Mouse (Mus musculus) kidney, embryonic 15.5 days (tissue): ENCODE measurements at regions not wholly inside any gene's neighbourhood (a gene's known extent, or its start where the extent isn't known, plus 50 kb on each side); places are given as distances from the start of the nearest gene placed in this dataset.

Experiments
- ATAC-seq: fragments of 200-750 bp; cut with Nextera tagmentation; replicated peaks from 2 replicates; pipeline ENCODE4 v1.8.0; 2017; ENCODE audit warnings: moderate TSS enrichment; ENCODE audit not compliant: low FRiP score
- H3K27ac ChIP-seq: fragments of 300-500 bp; sonication (generic); 2 replicates; pipeline ENCODE4 v1.5.1; 2015; ENCODE audit warnings: mild to moderate bottlenecking, inconsistent platforms
- H3K27me3 ChIP-seq: fragments of 300-500 bp; sonication (generic); 2 replicates; pipeline ENCODE4 v1.6.1; 2015; ENCODE audit warnings: inconsistent platforms
- H3K36me3 ChIP-seq: fragments of 300-500 bp; sonication (generic); 2 replicates; pipeline ENCODE4 v1.6.1; 2015; ENCODE audit warnings: inconsistent platforms
- H3K4me1 ChIP-seq: fragments of 300-500 bp; sonication (generic); 2 replicates; pipeline ENCODE4 v1.6.1; 2015; ENCODE audit warnings: inconsistent platforms
- H3K4me2 ChIP-seq: fragments of 300-500 bp; sonication (generic); 2 replicates; pipeline ENCODE4 v1.6.1; 2015; ENCODE audit warnings: moderate library complexity, mild to moderate bottlenecking, inconsistent platforms
- H3K4me3 ChIP-seq: fragments of 300-500 bp; sonication (generic); replicated peaks from 2 replicates; pipeline ENCODE4 v1.5.1; 2015; ENCODE audit warnings: mild to moderate bottlenecking, inconsistent platforms
- H3K9ac ChIP-seq: fragments of 300-500 bp; sonication (generic); 2 replicates; pipeline ENCODE4 v1.6.1; 2015; ENCODE audit warnings: mild to moderate bottlenecking, inconsistent platforms
- H3K9me3 ChIP-seq: fragments of 300-500 bp; sonication (generic); replicated peaks from 2 replicates; pipeline ENCODE4 v1.6.1; 2016; ENCODE audit warnings: inconsistent platforms
- WGBS: fragments of 180-500 bp; shearing (Covaris S2); methylation state at CpG from one replicate; pipeline ENCODE4 v1.1.7; 2015; ENCODE audit warnings: mixed read lengths; 5-methylcytosine and 5-hydroxymethylcytosine counted together

DNA sequence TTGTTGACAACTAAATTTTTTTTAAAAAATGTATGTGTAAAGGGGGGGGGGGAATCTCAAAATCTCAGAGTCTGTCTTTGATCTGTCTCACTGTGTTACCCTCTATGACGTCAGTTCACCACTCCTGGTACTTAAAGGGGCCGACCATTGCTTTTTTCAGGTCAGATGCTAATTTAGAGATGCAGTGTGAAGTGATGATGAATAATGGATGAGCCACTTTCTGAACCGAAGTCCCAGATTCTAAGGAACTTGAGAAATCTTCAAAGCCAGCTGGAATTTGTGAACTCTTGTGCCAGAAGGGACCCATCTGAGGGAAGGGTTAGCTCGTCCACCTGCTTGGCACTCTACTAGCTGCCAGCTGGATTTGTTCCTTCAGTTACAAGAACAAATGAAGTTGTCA lies 271.1 kb upstream of the Nectin3 start:
- WGBS: 56% methylated on average over 4 of the region's 4 CpGs
- no peak overlapping the region for H3K4me2 ChIP-seq
- ATAC-seq: no peak
- H3K4me3 ChIP-seq: no peak overlapping the region
- no peaks in the 10 kb centered on the region for H3K4me1 ChIP-seq
- no peaks in the 10 kb centered on the region for H3K36me3 ChIP-seq
- H3K9ac ChIP-seq: no peak overlapping the region
- H3K9me3 ChIP-seq: no peaks in the 10 kb centered on the region
- no peak overlapping the region for H3K27ac ChIP-seq
- no peaks in the 10 kb centered on the region for H3K27me3 ChIP-seq

DNA sequence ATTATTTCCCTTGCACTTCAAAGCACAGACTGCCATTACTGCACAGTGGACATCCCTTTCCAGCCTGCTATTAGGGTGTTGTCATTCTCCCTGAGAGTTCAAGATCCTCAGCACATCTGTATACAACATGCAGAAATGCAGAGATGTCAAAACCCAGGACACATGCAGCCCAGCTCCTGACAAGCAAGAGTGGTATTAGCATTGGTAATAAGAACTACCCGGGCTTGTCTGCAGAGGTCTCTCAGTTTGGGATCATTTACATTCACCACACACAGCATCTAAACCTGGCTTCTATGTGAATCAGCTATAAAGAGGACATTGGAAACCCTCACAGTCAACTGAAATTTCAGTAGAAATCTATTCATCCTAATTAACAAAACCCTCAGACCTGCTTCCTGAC lies 270.1 kb upstream of the Nectin3 start:
- Histone ChIP-seq H3K27ac (no peak overlapping the region), H3K4me3 (no peak overlapping the region), H3K4me2 (no peak overlapping the region), H3K4me1 (no peaks in the 10 kb centered on the region), H3K27me3 (no peaks in the 10 kb centered on the region), H3K9ac (no peak overlapping the region), H3K9me3 (no peaks in the 10 kb centered on the region), H3K36me3 (no peaks in the 10 kb centered on the region)
- WGBS: 58% methylated on average over 1 of the region's 1 CpGs
- peak; percentile 60 for ATAC-seq

DNA sequence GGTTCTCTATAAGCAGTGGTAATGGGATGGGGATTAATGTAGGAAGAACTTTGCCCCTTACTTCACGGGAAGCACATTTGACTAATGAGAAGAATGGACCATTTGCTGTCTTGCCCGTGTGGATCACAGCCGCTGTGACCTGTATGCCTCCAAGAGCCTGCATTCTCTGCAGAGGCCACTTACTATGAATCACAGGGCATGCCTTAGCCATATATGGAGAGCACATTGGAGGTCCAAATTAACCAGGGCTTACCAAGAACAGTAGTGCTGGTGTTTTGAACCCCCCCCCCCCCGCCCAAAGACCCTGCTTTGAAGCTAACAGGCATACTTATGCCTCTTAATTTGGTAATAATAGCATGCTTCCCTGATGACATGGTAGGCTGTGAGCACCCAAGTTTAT lies 236.8 kb upstream of the Nectin3 start:
- no peaks in the 10 kb centered on the region for H3K9me3 ChIP-seq
- H3K9ac ChIP-seq: no peak overlapping the region
- no peak overlapping the region for H3K27ac ChIP-seq
- no peak overlapping the region for H3K4me3 ChIP-seq
- H3K36me3 ChIP-seq: no peaks in the 10 kb centered on the region
- 80% methylated on average over 4 of the region's 4 CpGs for WGBS
- H3K4me1 ChIP-seq: no peaks in the 10 kb centered on the region
- no peaks in the 10 kb centered on the region for H3K27me3 ChIP-seq
- H3K4me2 ChIP-seq: no peak overlapping the region
- ATAC-seq: no peak

DNA sequence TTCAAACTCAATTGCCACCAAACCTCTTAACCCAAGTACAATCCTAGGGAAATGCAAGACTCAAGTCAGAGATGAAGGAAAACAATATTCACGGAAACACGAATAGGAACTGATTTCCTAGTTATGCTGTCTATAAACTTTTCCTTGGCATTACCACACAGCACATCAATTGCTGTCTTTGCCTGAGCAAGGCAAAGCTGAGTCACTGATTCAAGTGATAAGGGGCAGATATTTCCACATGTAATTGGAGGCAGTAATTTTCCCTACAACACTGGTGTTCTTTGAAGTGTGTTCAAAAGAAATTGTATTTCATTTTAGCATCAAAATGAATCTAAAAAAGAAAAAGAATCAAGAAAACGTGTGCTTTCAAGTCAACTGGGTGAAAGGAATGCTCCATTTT lies 230.1 kb upstream of the Nectin3 start:
- no peaks in the 10 kb centered on the region for H3K36me3 ChIP-seq
- H3K27ac ChIP-seq: no peak overlapping the region
- no peak for ATAC-seq
- H3K4me3 ChIP-seq: no peak overlapping the region
- H3K27me3 ChIP-seq: no peaks in the 10 kb centered on the region
- H3K9ac ChIP-seq: no peak overlapping the region
- H3K4me1 ChIP-seq: no peaks in the 10 kb centered on the region
- no peaks in the 10 kb centered on the region for H3K9me3 ChIP-seq
- 66% methylated on average over 3 of the region's 3 CpGs for WGBS
- H3K4me2 ChIP-seq: no peak overlapping the region

DNA sequence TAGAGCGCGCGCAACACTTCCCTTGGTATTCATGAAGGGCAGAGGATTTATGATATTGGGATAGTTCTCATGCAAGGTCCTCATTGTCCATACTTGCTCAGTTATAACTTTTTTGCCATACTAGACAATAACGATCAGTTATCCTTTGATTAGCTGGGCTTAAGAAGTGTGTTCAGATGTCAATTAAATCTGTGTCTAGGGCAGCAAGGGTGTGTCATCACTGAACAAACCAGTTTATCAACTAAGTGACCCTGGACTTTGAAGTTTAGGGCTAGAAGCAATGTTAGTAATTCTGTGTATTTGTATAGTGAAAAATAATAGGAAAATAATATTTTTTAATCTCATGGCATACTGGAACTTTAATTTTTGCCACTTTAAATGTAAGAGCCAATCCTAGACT lies 225.3 kb upstream of the Nectin3 start:
- no peak overlapping the region for H3K4me3 ChIP-seq
- H3K27ac ChIP-seq: no peak overlapping the region
- 89% methylated on average over 4 of the region's 4 CpGs for WGBS
- H3K36me3 ChIP-seq: no peaks in the 10 kb centered on the region
- ATAC-seq: no peak
- no peaks in the 10 kb centered on the region for H3K4me1 ChIP-seq
- H3K27me3 ChIP-seq: no peaks in the 10 kb centered on the region
- no peak overlapping the region for H3K4me2 ChIP-seq
- H3K9ac ChIP-seq: no peak overlapping the region
- H3K9me3 ChIP-seq: no peaks in the 10 kb centered on the region

DNA sequence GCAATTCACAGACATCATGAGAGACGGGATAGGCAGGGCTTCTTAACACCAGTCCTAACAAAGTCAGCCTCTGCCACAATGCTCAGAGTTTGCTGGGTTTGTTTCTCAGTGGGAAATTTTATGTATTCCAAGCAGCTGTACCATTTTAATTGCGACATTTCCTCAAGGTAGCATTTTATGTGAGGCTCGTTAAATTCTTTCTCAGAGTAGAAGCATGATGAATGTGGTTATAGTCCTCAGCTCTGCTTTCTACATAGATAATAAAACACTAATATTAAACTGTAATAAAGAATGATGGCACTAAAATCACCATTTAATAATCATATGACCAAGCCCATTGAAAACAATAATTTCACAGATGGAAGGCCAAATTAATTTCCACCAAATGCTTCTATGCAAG lies 181.5 kb upstream of the Nectin3 start:
- Histone ChIP-seq H3K27me3 (no peaks in the 10 kb centered on the region), H3K36me3 (no peaks in the 10 kb centered on the region), H3K4me2 (no peak overlapping the region), H3K9ac (no peak overlapping the region), H3K27ac (no peak overlapping the region), H3K9me3 (no peaks in the 10 kb centered on the region), H3K4me1 (no peaks in the 10 kb centered on the region), H3K4me3 (no peak overlapping the region)
- ATAC-seq: no peak
- WGBS: 74% methylated on average over 3 of the region's 3 CpGs

DNA sequence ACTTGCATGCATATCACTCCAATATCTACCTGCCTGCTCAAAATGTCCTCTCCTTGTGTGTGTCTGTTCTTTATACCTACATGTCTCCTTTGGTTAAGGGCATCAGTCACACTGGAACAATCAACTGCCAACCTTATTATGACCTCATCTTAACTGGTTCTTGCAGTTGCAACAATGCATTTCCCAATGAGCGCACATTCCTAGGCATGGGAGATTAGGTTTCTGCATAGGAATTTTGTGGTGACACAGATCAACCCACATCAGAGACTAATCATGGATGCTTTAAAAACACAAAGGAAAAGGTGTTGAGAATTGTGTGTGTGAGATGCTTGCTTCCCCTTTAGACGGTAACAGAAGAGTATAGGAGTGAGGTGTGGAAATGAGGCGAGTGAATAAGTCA lies 171.3 kb upstream of the Nectin3 start:
- ATAC-seq: peak; percentile 29; the same call in 1 of the 2 replicates
- no peaks in the 10 kb centered on the region for H3K27me3 ChIP-seq
- H3K9ac ChIP-seq: no peak overlapping the region
- no peaks in the 10 kb centered on the region for H3K36me3 ChIP-seq
- no peak overlapping the region for H3K4me2 ChIP-seq
- no peaks in the 10 kb centered on the region for H3K9me3 ChIP-seq
- WGBS: 78% methylated on average over 3 of the region's 3 CpGs
- H3K4me1 ChIP-seq: 0 out of 2 replicates have a peak, but pooled peaks cover 3% of the 10 kb centered on the region
- no peak overlapping the region for H3K4me3 ChIP-seq
- no peak overlapping the region for H3K27ac ChIP-seq

DNA sequence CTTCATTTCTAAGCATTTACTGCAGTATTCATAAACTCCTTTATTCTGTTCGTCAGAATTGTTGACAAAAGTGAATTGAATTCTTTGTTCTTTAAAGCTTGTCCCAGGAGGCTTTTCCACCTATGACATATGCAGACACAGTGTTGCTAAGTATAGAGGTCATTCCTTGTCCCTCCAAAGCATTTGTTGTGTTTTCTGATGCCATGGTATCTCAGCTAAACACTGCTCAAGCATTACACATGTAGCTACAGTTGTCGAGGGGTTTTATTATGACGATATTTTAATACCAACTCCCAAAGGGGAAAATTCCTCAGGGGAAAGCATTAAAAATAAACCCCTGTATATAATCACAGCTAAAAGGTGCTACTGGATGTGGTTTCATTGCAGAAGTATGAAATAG lies 167.2 kb upstream of the Nectin3 start:
- no peak overlapping the region for H3K4me2 ChIP-seq
- no peaks in the 10 kb centered on the region for H3K9me3 ChIP-seq
- H3K4me3 ChIP-seq: no peak overlapping the region
- H3K36me3 ChIP-seq: no peaks in the 10 kb centered on the region
- WGBS: 75% methylated on average over 3 of the region's 3 CpGs
- H3K27ac ChIP-seq: no peak overlapping the region
- H3K4me1 ChIP-seq: 0 out of 2 replicates have a peak, but pooled peaks cover 2% of the 10 kb centered on the region
- no peak overlapping the region for H3K9ac ChIP-seq
- no peak for ATAC-seq
- H3K27me3 ChIP-seq: no peaks in the 10 kb centered on the region

DNA sequence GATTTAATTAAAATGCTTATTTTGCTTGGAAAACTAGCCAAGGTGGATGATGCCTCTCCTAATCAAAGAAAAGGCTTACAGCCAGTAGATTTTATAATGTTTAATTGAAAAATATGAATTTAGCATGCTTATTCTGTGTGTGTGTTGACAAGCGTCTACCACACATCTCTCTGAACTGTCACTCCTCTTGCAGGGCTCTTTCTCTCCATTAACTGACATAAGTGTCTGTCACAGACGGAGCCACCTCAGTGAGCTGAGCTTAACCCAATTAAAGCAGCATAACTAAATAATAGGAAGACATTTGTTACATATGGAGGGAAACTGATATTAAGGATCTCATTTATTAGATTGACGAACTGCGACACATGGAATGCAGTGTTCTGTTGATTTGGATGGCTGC lies 164.7 kb upstream of the Nectin3 start:
- no peaks in the 10 kb centered on the region for H3K36me3 ChIP-seq
- no peaks in the 10 kb centered on the region for H3K27me3 ChIP-seq
- WGBS: 86% methylated on average over 4 of the region's 4 CpGs

DNA sequence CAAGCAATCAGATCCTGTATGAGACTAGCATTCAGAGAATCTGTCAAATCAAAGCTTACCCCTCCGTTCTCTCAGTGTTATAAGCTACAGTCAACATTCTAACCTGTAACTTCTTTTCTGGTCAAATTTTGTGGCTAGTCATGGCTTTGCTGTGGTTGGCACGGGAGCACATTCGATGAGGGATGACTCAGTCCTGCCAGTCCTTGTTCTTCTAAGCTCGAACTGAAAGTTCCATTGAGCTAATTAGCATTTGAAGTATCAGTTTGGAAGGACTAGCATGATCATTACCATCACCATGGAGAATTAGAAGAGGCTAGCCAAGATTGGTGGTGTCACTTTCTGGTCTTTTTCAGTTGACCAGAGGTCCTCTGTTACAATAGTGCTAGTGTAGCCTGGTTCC lies 156.7 kb upstream of the Nectin3 start:
- H3K36me3 ChIP-seq: no peaks in the 10 kb centered on the region
- no peak overlapping the region for H3K27ac ChIP-seq
- H3K27me3 ChIP-seq: no peaks in the 10 kb centered on the region
- H3K4me3 ChIP-seq: no peak overlapping the region
- ATAC-seq: no peak
- H3K4me1 ChIP-seq: no peaks in the 10 kb centered on the region
- 89% methylated on average over 4 of the region's 4 CpGs for WGBS
- no peaks in the 10 kb centered on the region for H3K9me3 ChIP-seq
- H3K9ac ChIP-seq: no peak overlapping the region
- H3K4me2 ChIP-seq: no peak overlapping the region

More for the DNA sequence above, 164.7 kb upstream of the Nectin3 start:
- Histone ChIP-seq H3K9me3 (no peaks in the 10 kb centered on the region), H3K9ac (no peak overlapping the region), H3K4me1 (no peaks in the 10 kb centered on the region), H3K4me3 (no peak overlapping the region), H3K27ac (no peak overlapping the region), H3K4me2 (no peak overlapping the region)
- no peak for ATAC-seq

DNA sequence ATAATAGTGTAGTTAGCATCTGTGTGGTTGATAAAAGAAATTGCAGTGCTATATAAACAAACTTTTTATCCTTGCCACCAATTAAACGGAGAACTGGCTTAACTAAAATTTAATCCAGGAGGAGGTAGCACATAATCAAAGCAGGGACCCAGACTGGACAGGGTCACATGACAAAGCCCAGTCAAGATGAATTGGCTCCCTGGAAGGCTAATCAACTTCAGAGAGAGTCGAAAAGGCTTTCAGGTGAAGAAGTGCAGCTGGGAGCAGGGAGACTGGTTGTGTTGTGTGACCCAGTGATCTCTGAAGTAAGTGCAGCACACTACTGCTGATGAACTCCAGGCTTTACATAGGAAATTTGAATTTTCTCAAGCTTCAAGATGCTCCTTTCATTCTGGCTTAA lies 127.5 kb upstream of the Nectin3 start:
- no peak overlapping the region for H3K9ac ChIP-seq
- H3K4me1 ChIP-seq: 0 out of 2 replicates have a peak, but pooled peaks cover 4% of the 10 kb centered on the region
- H3K36me3 ChIP-seq: no peaks in the 10 kb centered on the region
- H3K9me3 ChIP-seq: no peaks in the 10 kb centered on the region
- no peak overlapping the region for H3K27ac ChIP-seq
- WGBS: 17% methylated on average over 2 of the region's 2 CpGs
- no peak overlapping the region for H3K4me2 ChIP-seq
- H3K27me3 ChIP-seq: no peaks in the 10 kb centered on the region
- ATAC-seq: peak; percentile 64; the same call in 1 of the 2 replicates
- no peak overlapping the region for H3K4me3 ChIP-seq

DNA sequence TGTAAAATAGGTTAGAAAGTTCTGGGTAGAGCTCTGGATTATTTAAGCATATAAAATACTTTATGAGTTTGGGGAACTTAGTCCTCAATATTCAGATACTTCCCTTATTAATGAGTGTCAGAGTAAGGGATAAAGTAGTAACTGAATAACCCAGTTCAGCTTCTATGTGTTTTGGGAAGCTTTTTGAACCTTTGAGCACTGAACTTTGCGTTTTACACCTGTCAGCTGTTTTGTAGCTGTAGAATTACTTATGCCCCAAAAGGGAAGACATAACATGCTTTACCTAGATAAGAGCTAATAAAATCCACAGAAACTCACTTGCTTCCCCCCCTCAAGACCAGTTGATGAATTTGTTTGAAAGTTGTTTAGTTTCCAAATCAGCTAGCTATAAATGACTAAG lies 124.9 kb upstream of the Nectin3 start:
- Histone ChIP-seq H3K27me3 (no peaks in the 10 kb centered on the region), H3K27ac (no peak overlapping the region), H3K9me3 (no peaks in the 10 kb centered on the region), H3K4me2 (no peak overlapping the region), H3K4me1 (0 out of 2 replicates have a peak, but pooled peaks cover 4% of the 10 kb centered on the region), H3K36me3 (no peaks in the 10 kb centered on the region), H3K9ac (no peak overlapping the region), H3K4me3 (no peak overlapping the region)
- 66% methylated on average over 1 of the region's 1 CpGs for WGBS
- no peak for ATAC-seq

DNA sequence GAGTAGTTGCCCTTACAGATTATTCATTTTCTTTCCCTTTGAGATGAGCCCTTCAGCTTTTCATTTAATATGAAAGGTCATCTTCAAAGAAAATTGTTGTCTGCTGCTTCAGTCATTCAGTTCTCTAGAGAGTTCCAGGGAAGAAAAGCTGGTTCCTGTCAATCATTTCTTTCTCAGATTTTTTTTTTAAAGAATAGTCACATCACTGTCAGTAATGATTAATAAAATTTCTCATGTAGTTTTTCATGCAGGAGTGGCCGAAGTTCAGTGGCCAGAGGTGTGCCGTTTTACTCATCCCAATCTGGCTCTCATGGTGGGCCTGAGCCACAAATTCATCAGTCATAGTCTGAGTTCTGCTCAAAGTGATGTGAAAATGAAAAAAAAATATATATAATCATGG lies 121.5 kb upstream of the Nectin3 start:
- Histone ChIP-seq H3K9me3 (no peaks in the 10 kb centered on the region), H3K36me3 (no peaks in the 10 kb centered on the region), H3K4me3 (no peak overlapping the region), H3K4me2 (no peak overlapping the region), H3K4me1 (0 out of 2 replicates have a peak, but pooled peaks cover 3% of the 10 kb centered on the region), H3K27ac (no peak overlapping the region), H3K9ac (no peak overlapping the region), H3K27me3 (no peaks in the 10 kb centered on the region)
- no peak for ATAC-seq
- WGBS: 84% methylated on average over 2 of the region's 2 CpGs
